Comparison of ENCODE assay signal across 8 mouse cellular contexts in the genomic region with DNA sequence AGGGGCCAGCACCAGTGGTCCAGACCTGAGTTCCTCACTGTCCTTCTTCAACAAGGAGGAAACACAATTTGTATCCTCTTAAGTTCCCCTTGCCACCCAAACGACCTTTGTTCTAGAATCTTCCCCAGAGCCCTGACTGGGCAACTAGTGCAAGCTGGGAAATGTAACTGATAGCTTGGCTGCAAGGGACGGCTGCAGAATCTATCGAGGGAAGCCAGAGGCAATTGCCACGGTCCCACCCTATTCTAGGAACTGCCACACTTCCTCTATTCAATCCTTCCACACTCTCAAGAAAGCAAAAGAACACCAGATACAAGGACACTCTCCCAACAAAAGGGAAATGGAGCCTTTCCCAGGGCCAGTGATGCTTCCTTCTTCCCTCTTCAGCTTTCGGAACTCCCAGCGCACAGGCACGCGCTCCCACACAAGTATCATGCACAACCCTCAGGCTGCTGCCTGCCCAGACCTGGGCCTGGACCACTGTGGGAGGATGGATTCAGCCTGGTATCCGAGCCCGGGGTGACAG.
DNase-seq lines count a peak whose midpoint lies in the region; ATAC-seq lines count a peak whose summit lies in the region.

No protein-coding gene starts in this region.

- H3K4me1 ChIP-seq in embryonic facial prominence, embryonic 12.5 days, result peaks cover 20% of the 10 kb centered on the region
- peaks cover 71% of the 10 kb centered on the region for H3K4me1 ChIP-seq in heart, embryonic 13.5 days
- H3K4me1 ChIP-seq in kidney, embryonic 14.5 days (ENCODE audit: control insufficient read depth, insufficient read depth, low read length), result peaks cover 16% of the 10 kb centered on the region; the same call in 1 of the 2 replicates

- H3K4me3 ChIP-seq in embryonic facial prominence, embryonic 12.5 days, result no peak overlapping the region
- peak overlapping the region; percentile 5; the same call in 1 of the 2 replicates for H3K4me3 ChIP-seq in heart, embryonic 13.5 days
- H3K4me3 ChIP-seq in kidney, embryonic 14.5 days (ENCODE audit: low read length), result no peak overlapping the region

- no peak overlapping the region for H3K9ac ChIP-seq in embryonic facial prominence, embryonic 12.5 days
- H3K9ac ChIP-seq in heart, embryonic 13.5 days, result peak overlapping the region; percentile 53
- peak overlapping the region; percentile 23; the same call in 1 of the 2 replicates for H3K9ac ChIP-seq in kidney, embryonic 14.5 days (ENCODE audit: low read depth, low read length)

- no peak overlapping the region for H3K4me2 ChIP-seq in embryonic facial prominence, embryonic 12.5 days (replicated peaks)
- H3K4me2 ChIP-seq in heart, embryonic 13.5 days, result peak overlapping the region; percentile 61
- no peak overlapping the region; the same call in 1 of the 2 replicates for H3K4me2 ChIP-seq in kidney, embryonic 14.5 days (replicated peaks; ENCODE audit: low read depth, low read length)

- DNase-seq in layer of hippocampus, adult 9-11 months, result peak; percentile 53
- DNase-seq in layer of hippocampus, postnatal 25 days (ENCODE audit: extremely low spot score in 1 of 2, low spot score in 1 of 2), result no peak
- peak; percentile 83 for DNase-seq in lung, postnatal 25 days (ENCODE audit: low spot score)
- DNase-seq in c-Kit-positive CD71-positive TER-119-positive erythroid progenitor cells, embryonic 14.5 days (ENCODE audit: low spot score), result no peak
- no peak for DNase-seq in T-cell, adult 2 months (ENCODE audit: low spot score)

- no peak for ATAC-seq in embryonic facial prominence, embryonic 12.5 days (ENCODE audit: insufficient number of reproducible peaks, insufficient read depth, low FRiP score, low TSS enrichment)
- ATAC-seq in heart, embryonic 13.5 days (ENCODE audit: extremely low read depth, insufficient number of reproducible peaks, low FRiP score, low TSS enrichment), result no peak
- no peak for ATAC-seq in kidney, embryonic 14.5 days (ENCODE audit: low FRiP score, low TSS enrichment)

- no peaks in the 10 kb centered on the region for H3K36me3 ChIP-seq in embryonic facial prominence, embryonic 12.5 days
- H3K36me3 ChIP-seq in heart, embryonic 13.5 days, result no peaks in the 10 kb centered on the region
- no peaks in the 10 kb centered on the region for H3K36me3 ChIP-seq in kidney, embryonic 14.5 days (ENCODE audit: control insufficient read depth, insufficient read depth, low read length)

- H3K27ac ChIP-seq in embryonic facial prominence, embryonic 12.5 days, result peak overlapping the region; percentile 63
- peak overlapping the region; percentile 87 for H3K27ac ChIP-seq in heart, embryonic 13.5 days (replicated peaks)
- peak overlapping the region; percentile 53; the same call in 1 of the 2 replicates for H3K27ac ChIP-seq in kidney, embryonic 14.5 days (ENCODE audit: low read depth, low read length)

- no peaks in the 10 kb centered on the region for H3K9me3 ChIP-seq in embryonic facial prominence, embryonic 12.5 days
- H3K9me3 ChIP-seq in heart, embryonic 13.5 days, result no peaks in the 10 kb centered on the region
- H3K9me3 ChIP-seq in kidney, embryonic 14.5 days (ENCODE audit: control insufficient read depth, low read length), result no peaks in the 10 kb centered on the region

- 55% methylated on average over 10 of the region's 10 CpGs for WGBS in embryonic facial prominence, embryonic 12.5 days
- 49% methylated on average over 10 of the region's 10 CpGs for WGBS in heart, embryonic 13.5 days
- WGBS in kidney, embryonic 14.5 days, result 45% methylated on average over 10 of the region's 10 CpGs

- no peaks in the 10 kb centered on the region for H3K27me3 ChIP-seq in embryonic facial prominence, embryonic 12.5 days
- no peaks in the 10 kb centered on the region for H3K27me3 ChIP-seq in heart, embryonic 13.5 days (replicated peaks)
- no peaks in the 10 kb centered on the region for H3K27me3 ChIP-seq in kidney, embryonic 14.5 days (ENCODE audit: control insufficient read depth, insufficient read depth, low read length)

Comparison
In these comparisons a context has a peak if more than half of its experiments do, and no peak if none do; other contexts are left out.
1. DNase-seq: peak in layer of hippocampus, adult 9-11 months (single experiment) and lung, postnatal 25 days (single experiment); none in layer of hippocampus, postnatal 25 days (0 of 2), c-Kit-positive CD71-positive TER-119-positive erythroid progenitor cells, embryonic 14.5 days (single experiment) and T-cell, adult 2 months (single experiment).
2. Peak in every context shown above with its lines, with median percentiles within 50 percentile points of each other: H3K27ac ChIP-seq.